ENCODE assay signal across 8 mouse cellular contexts in genomic region chr14:61688666-61689065, GRCm38 (mm10).
A peak's percentile ranks its signal among the peaks of the same experiment; 100 is the strongest.
DNase-seq lines count a peak whose midpoint lies in the region; ATAC-seq and TF ChIP-seq lines count a peak whose summit lies in the region.

No protein-coding gene starts in this region.

- no peak for ATAC-seq in intestine, embryonic 14.5 days (replicated peaks; ENCODE audit: low FRiP score, low TSS enrichment, low read depth)
- no peak for ATAC-seq in intestine, embryonic 16.5 days
- ATAC-seq in heart, embryonic 14.5 days (ENCODE audit: insufficient number of reproducible peaks, insufficient read depth, low FRiP score, low read depth) = no peak
- ATAC-seq in liver, postnatal 0 days = no peak

- no peak for TF ChIP-seq CTCF in bone marrow macrophage, adult 2 months (IDR thresholded peaks at IDR 0.05; ENCODE audit: low read depth, low read length)
- no peak for TF ChIP-seq CTCF in liver, postnatal 0 days (IDR thresholded peaks at IDR 0.05; ENCODE audit: low read depth)

- peak; percentile 75 for DNase-seq in intestine, embryonic 14.5 days (ENCODE audit: low spot score)
- no peak for DNase-seq in liver, postnatal 0 days
- no peak for DNase-seq in frontal cortex, postnatal 25 days (ENCODE audit: low spot score in 2 of 2)
- DNase-seq in ovary, adult 18-20 months (ENCODE audit: low spot score) = no peak
- no peak for DNase-seq in ovary, postnatal 14 days (ENCODE audit: low spot score)

- H3K4me2 ChIP-seq in intestine, embryonic 14.5 days (ENCODE audit: low read length) = 0 out of 2 replicates have a peak overlapping the region, but pooled peaks have one; percentile 39
- no peak overlapping the region for H3K4me2 ChIP-seq in intestine, embryonic 16.5 days (ENCODE audit: low read depth, low read length)
- peak overlapping the region; percentile 55 for H3K4me2 ChIP-seq in heart, embryonic 14.5 days (ENCODE audit: low read length)
- peak overlapping the region; percentile 58 for H3K4me2 ChIP-seq in liver, postnatal 0 days (ENCODE audit: low read depth, low read length)

- 3% methylated on average over 9 of the region's 9 CpGs for WGBS in intestine, embryonic 14.5 days
- 3% methylated on average over 9 of the region's 9 CpGs for WGBS in intestine, embryonic 16.5 days
- 3% methylated on average over 9 of the region's 9 CpGs for WGBS in heart, embryonic 14.5 days
- 3% methylated on average over 9 of the region's 9 CpGs for WGBS in liver, postnatal 0 days (ENCODE audit: insufficient replicate concordance)

- no peak overlapping the region for H3K27ac ChIP-seq in intestine, embryonic 14.5 days (ENCODE audit: low read depth)
- no peak overlapping the region for H3K27ac ChIP-seq in intestine, embryonic 16.5 days (ENCODE audit: low read length)
- no peak overlapping the region for H3K27ac ChIP-seq in bone marrow macrophage, adult 2 months (ENCODE audit: insufficient read depth, low read depth, low read length)
- H3K27ac ChIP-seq in heart, embryonic 14.5 days (replicated peaks in 1 of 2; ENCODE audit: control insufficient read depth in 1 of 2, insufficient read depth in 1 of 2, low read depth in 2 of 2, low read length in 2 of 2) = no peak overlapping the region
- H3K27ac ChIP-seq in liver, postnatal 0 days (ENCODE audit: low read depth) = no peak overlapping the region

- no peak overlapping the region for H3K4me3 ChIP-seq in intestine, embryonic 14.5 days (ENCODE audit: low read depth, low read length)
- no peak overlapping the region for H3K4me3 ChIP-seq in intestine, embryonic 16.5 days (ENCODE audit: low read length)
- peak overlapping the region; percentile 47 for H3K4me3 ChIP-seq in bone marrow macrophage, adult 2 months (ENCODE audit: insufficient read depth, low read length)
- peak overlapping the region in 1 of 2 experiments; percentile 17; a peak in 1 of 4 replicates for H3K4me3 ChIP-seq in heart, embryonic 14.5 days (ENCODE audit: control insufficient read depth in 1 of 2, insufficient read depth in 1 of 2, low read depth in 1 of 2, low read length in 2 of 2)
- H3K4me3 ChIP-seq in liver, postnatal 0 days (ENCODE audit: low read depth, low read length) = peak overlapping the region; percentile 31

- TF ChIP-seq POLR2A in bone marrow macrophage, adult 2 months (IDR thresholded peaks at IDR 0.05; ENCODE audit: borderline replicate concordance, low read depth, low read length) = no peak

- H3K9me3 ChIP-seq in intestine, embryonic 14.5 days (ENCODE audit: control insufficient read depth, low read length) = no peaks in the 10 kb centered on the region
- no peaks in the 10 kb centered on the region for H3K9me3 ChIP-seq in intestine, embryonic 16.5 days (ENCODE audit: control insufficient read depth, low read length)
- no peaks in the 10 kb centered on the region for H3K9me3 ChIP-seq in heart, embryonic 14.5 days (ENCODE audit: control insufficient read depth, low read length)
- H3K9me3 ChIP-seq in liver, postnatal 0 days (ENCODE audit: low read length) = no peaks in the 10 kb centered on the region

- H3K9ac ChIP-seq in intestine, embryonic 14.5 days (ENCODE audit: low read length) = no peak overlapping the region
- H3K9ac ChIP-seq in intestine, embryonic 16.5 days (ENCODE audit: low read depth, low read length) = no peak overlapping the region
- H3K9ac ChIP-seq in heart, embryonic 14.5 days (ENCODE audit: low read length) = no peak overlapping the region
- no peak overlapping the region for H3K9ac ChIP-seq in liver, postnatal 0 days (replicated peaks)

- peaks cover 26% of the 10 kb centered on the region; the same call in 1 of the 2 replicates for H3K4me1 ChIP-seq in intestine, embryonic 14.5 days (replicated peaks; ENCODE audit: control insufficient read depth, insufficient read depth, low read length)
- H3K4me1 ChIP-seq in intestine, embryonic 16.5 days (ENCODE audit: control insufficient read depth, insufficient read depth, low read length) = peaks cover 25% of the 10 kb centered on the region
- peaks cover 9% of the 10 kb centered on the region for H3K4me1 ChIP-seq in bone marrow macrophage, adult 2 months (ENCODE audit: control insufficient read depth, insufficient read depth, low read length)
- H3K4me1 ChIP-seq in heart, embryonic 14.5 days (ENCODE audit: control insufficient read depth in 2 of 2, insufficient read depth in 2 of 2, low read length in 2 of 2) = peaks cover 19 to 35% of the 10 kb centered on the region in 2 experiments; a peak in 3 of 4 replicates
- H3K4me1 ChIP-seq in liver, postnatal 0 days (ENCODE audit: insufficient read depth) = peaks cover 33% of the 10 kb centered on the region

- no peak for TF ChIP-seq EP300 in liver, postnatal 0 days (IDR thresholded peaks at IDR 0.05; ENCODE audit: low read depth)

- H3K36me3 ChIP-seq in intestine, embryonic 14.5 days (ENCODE audit: control insufficient read depth, insufficient read depth, low read length) = no peaks in the 10 kb centered on the region
- H3K36me3 ChIP-seq in intestine, embryonic 16.5 days (ENCODE audit: control insufficient read depth, insufficient read depth, low read length) = no peaks in the 10 kb centered on the region
- no peaks in the 10 kb centered on the region for H3K36me3 ChIP-seq in heart, embryonic 14.5 days (ENCODE audit: control insufficient read depth, insufficient read depth, low read length)
- H3K36me3 ChIP-seq in liver, postnatal 0 days (replicated peaks; ENCODE audit: insufficient read depth, low read length) = no peaks in the 10 kb centered on the region

- H3K27me3 ChIP-seq in intestine, embryonic 14.5 days (replicated peaks; ENCODE audit: control insufficient read depth, insufficient read depth, low read length) = peaks cover 68% of the 10 kb centered on the region
- peaks cover 28% of the 10 kb centered on the region for H3K27me3 ChIP-seq in intestine, embryonic 16.5 days (replicated peaks; ENCODE audit: control insufficient read depth, insufficient read depth, low read length)
- peaks cover 34% of the 10 kb centered on the region for H3K27me3 ChIP-seq in heart, embryonic 14.5 days (ENCODE audit: control insufficient read depth, insufficient read depth, low read length)
- peaks cover 56% of the 10 kb centered on the region for H3K27me3 ChIP-seq in liver, postnatal 0 days (ENCODE audit: insufficient read depth, low read length)

Comparison
In these comparisons a context has a peak if more than half of its experiments do, and no peak if none do; other contexts are left out.
1. H3K4me3 ChIP-seq: peak in bone marrow macrophage, adult 2 months (single experiment) and liver, postnatal 0 days (single experiment); none in intestine, embryonic 14.5 days (single experiment) and intestine, embryonic 16.5 days (single experiment).